Mouse (Mus musculus): Measurements from ENCODE around the gene Rpl38. TPM values are rescaled to one million over a fixed set of nuclear protein-coding genes. Genes with fewer than 3 reads are reported as not detected.

Rpl38 gene
- polyA plus RNA-seq, 1 experiment from 2014 or later: 747 TPM

DNA sequence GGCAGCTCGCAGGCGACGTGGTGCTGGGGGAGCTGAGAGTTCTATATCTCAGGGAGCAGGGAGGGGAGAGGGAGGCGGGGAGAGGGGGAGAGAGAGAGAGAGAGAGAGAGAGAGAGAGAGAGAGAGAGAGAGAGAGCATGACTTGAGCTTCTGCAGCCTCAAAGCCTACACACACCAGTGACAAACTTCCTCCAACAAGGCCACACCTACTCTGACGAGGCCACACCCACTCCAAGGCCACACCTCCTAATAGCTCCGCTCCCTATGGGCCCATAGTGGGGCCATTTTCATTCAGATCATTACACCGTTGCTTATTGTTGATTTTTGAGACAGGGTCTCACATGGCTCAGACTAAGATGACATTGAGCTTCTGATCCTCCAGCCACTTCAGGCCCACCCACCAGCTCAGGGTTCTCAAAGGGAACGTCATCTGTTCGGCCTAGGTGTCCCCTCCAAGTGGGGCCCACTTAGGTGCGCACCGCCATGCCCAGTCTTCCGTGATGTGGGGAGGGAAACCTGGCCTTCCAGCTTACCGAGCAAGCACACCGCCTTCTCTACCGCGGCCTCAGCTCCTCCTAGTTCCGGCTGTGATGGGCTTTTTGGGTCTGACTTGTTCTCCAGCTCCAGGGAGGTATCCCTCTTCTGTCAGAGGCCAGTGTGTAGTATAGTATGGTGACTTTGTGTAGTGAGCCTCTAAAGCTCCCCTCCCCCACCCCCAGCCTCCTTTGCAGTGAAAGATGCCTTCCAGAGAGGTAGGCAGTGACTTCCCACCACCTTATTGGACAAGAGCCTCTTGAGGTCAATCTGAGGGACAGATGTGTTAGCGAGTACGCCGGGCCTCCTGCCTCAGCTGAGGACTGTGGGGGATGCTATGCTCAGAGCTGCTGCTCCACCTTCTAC is 15.6 kb downstream of the Rpl38 start:
- no peak overlapping the region for H3K4me2 ChIP-seq
- H3K4me1 ChIP-seq (replicated peaks): peaks cover 20% of the 10 kb centered on the region
- no peak for ATAC-seq (ENCODE audit: low FRiP score, low read depth)
- 72% methylated on average over 20 of the region's 20 CpGs for WGBS
- no peak overlapping the region for H3K4me3 ChIP-seq
- H3K27ac ChIP-seq (replicated peaks): no peak overlapping the region
- no peaks in the 10 kb centered on the region for H3K9me3 ChIP-seq
- no peak overlapping the region for H3K9ac ChIP-seq
- no peaks in the 10 kb centered on the region for H3K27me3 ChIP-seq
- H3K36me3 ChIP-seq: no peaks in the 10 kb centered on the region

DNA sequence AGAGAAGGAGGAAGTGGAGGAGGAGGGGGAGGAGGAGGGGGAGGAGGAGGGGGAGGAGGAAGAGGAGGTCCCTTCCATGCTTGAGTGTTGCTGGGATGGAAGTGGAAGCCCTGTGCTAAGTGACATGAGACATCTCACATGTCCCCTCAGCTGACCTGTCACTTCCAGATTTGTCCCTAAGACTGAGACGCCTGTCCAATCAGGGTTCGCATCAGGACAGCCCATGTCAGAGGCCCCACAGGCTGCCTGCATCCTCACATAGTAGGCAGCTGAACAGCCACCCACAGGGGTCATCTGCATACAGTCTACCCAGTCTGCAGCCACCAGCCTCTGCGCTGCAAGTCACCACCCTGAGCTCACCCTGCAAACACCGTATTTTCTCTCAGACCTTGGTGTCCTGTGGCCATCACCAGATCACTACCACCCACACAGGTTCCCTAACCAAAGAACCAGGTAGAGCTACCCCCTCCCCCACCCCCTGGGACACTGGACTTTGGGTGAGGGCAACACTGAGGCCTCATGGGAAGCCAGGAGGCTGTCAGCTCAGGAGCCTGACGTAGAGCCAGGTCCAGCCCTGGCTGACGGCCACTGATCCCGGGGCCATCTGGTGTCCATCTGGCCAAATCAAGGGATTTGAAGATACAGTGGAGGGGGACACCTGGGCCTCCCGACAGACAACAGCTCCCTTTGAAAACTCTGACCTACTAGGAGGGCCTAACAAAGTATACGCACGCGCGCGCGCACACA is 16.5 kb downstream of the Rpl38 start:
- Histone ChIP-seq H3K4me2 (no peak overlapping the region), H3K4me3 (no peak overlapping the region), H3K27me3 (no peaks in the 10 kb centered on the region), H3K9me3 (no peaks in the 10 kb centered on the region), H3K4me1 (replicated peaks) (peaks cover 14% of the 10 kb centered on the region; the same call in 1 of the 2 replicates), H3K36me3 (no peaks in the 10 kb centered on the region), H3K27ac (replicated peaks) (no peak overlapping the region), H3K9ac (no peak overlapping the region)
- WGBS: 60% methylated on average over 14 of the region's 14 CpGs
- ATAC-seq (ENCODE audit: low FRiP score, low read depth): no peak

DNA sequence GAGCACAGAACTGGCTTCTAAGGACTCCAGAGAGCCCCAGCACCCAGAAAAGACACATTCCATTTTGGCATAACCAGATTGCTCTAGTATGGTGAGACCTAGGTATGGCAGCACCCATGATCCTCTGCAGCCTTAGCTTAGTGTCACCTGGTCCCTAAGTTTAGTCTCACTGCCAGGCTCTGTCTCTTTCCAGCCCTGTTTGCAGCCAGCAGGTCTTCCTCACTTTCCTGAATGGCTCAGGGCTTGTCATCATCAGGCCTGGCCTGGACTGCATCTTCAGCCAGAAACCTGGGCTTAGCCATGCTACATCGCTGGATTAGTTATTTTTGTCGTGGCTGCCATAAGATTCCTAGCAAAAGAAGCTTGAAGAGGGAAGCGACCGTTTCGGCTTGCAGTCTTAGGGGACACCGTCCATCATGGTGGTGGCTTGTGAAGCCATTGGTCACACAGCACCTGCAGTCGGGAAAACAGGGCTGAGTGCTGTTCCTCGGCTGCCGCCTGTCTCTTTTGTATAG is 17.3 kb downstream of the Rpl38 start:
- Histone ChIP-seq H3K9ac (no peak overlapping the region), H3K4me2 (no peak overlapping the region), H3K27ac (replicated peaks) (no peak overlapping the region), H3K9me3 (no peaks in the 10 kb centered on the region), H3K27me3 (no peaks in the 10 kb centered on the region), H3K4me1 (replicated peaks) (peaks cover 9% of the 10 kb centered on the region; the same call in 1 of the 2 replicates), H3K4me3 (no peak overlapping the region), H3K36me3 (no peaks in the 10 kb centered on the region)
- ATAC-seq (ENCODE audit: low FRiP score, low read depth): no peak
- 71% methylated on average over 9 of the region's 9 CpGs for WGBS

DNA sequence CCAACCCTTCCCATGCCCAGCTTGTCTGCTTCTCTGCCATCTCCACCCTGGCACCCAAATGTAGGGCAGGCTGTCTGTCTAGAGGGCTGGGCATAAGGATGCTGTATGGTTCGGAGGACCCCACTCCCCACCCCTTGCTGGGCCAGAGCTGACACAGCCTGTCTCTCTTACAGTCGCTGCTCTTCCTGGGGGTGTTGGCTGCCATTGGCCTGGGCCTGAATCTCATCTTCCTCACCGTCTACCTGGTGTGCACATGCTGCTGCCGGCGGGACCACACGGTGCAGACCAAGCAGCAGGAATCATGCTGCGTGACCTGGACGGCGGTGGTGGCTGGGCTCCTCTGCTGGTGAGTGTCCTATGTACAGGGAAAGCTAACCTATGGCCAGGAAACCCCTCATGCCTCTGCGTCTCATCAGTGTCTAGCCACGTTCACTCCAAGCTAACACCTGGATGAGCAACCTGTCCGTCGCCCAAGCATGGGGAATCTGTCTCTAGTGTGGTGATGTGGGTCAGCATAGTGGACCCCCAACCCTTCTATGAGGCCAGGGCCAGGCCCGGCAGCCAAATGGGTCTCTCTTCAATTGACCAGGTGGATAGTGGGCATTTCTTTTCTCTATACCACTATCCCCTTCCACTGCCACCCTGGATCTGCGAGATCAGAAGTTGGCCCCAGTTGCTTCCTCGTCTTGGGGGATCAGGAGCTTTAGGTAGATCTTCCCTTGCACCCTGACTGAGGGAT is 18.1 kb downstream of the Rpl38 start:
- 87% methylated on average over 16 of the region's 16 CpGs for WGBS
- ATAC-seq (ENCODE audit: low FRiP score, low read depth): 0 out of 2 replicates have a peak, but pooled peaks have one; percentile 24
- no peaks in the 10 kb centered on the region for H3K36me3 ChIP-seq
- H3K4me1 ChIP-seq (replicated peaks): peaks cover 8% of the 10 kb centered on the region; the same call in 1 of the 2 replicates
- no peak overlapping the region for H3K4me2 ChIP-seq
- H3K27me3 ChIP-seq: no peaks in the 10 kb centered on the region
- no peak overlapping the region for H3K27ac ChIP-seq (replicated peaks)
- no peaks in the 10 kb centered on the region for H3K9me3 ChIP-seq
- no peak overlapping the region for H3K9ac ChIP-seq
- no peak overlapping the region for H3K4me3 ChIP-seq

DNA sequence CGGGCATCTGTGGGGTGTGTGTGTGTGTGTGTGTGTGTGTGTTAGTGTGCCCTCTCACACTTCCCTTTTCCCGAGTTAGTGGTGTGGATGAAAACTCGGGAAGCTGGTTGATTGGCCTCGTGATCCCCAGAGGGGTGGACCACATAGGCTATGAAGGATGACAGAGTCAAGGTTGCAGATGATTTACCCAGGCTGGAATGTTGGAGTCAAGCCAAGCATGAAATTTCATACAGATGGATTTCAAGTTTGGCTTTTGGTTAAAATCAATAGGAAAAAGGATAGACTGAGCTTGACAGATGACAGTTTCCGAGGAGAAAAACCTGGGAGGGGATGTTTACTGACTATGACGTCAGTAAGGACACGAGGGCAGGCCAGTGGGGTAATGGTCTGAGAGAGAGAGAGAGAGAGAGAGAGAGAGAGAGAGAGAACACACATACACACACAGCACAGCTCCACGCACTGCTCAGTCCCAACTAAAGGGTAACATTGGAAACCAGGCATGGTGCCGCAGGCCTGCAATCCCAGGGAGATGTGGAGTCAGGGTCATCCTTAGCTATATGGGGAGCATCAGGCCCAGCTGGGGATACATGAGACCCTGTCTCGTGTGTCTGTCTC is 19.4 kb downstream of the Rpl38 start:
- Histone ChIP-seq H3K27ac (replicated peaks) (no peak overlapping the region), H3K4me2 (no peak overlapping the region), H3K4me3 (no peak overlapping the region), H3K9ac (no peak overlapping the region), H3K36me3 (no peaks in the 10 kb centered on the region), H3K27me3 (no peaks in the 10 kb centered on the region), H3K9me3 (no peaks in the 10 kb centered on the region), H3K4me1 (replicated peaks) (peaks cover 8% of the 10 kb centered on the region; the same call in 1 of the 2 replicates)
- 62% methylated on average over 10 of the region's 10 CpGs for WGBS
- no peak for ATAC-seq (ENCODE audit: low FRiP score, low read depth)

DNA sequence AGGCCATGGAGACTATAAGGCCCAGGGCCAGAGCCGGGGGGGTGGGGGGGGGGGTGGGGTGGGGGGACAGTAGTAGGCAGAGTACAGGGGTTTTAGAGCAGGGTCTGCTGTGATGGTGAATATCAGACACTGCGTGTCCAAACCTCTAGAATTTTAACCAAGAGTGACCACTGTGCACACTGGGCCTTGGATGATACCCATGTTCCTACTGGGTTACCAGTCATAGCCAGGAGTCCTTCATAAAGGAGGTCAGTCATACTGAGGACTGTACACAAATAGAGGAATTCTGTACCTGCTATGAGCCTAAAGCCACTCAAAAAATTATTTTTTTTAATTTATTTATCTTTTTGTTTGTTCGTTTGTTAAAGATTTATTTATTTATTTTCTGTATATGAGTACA is 20.4 kb downstream of the Rpl38 start:
- H3K4me2 ChIP-seq: no peak overlapping the region
- H3K4me1 ChIP-seq (replicated peaks): peaks cover 8% of the 10 kb centered on the region; the same call in 1 of the 2 replicates
- H3K27me3 ChIP-seq: no peaks in the 10 kb centered on the region
- H3K4me3 ChIP-seq: no peak overlapping the region
- H3K9ac ChIP-seq: no peak overlapping the region
- H3K27ac ChIP-seq (replicated peaks): no peak overlapping the region
- no peak for ATAC-seq (ENCODE audit: low FRiP score, low read depth)
- no peaks in the 10 kb centered on the region for H3K36me3 ChIP-seq
- WGBS: 98% methylated on average over 2 of the region's 3 CpGs
- H3K9me3 ChIP-seq: no peaks in the 10 kb centered on the region

DNA sequence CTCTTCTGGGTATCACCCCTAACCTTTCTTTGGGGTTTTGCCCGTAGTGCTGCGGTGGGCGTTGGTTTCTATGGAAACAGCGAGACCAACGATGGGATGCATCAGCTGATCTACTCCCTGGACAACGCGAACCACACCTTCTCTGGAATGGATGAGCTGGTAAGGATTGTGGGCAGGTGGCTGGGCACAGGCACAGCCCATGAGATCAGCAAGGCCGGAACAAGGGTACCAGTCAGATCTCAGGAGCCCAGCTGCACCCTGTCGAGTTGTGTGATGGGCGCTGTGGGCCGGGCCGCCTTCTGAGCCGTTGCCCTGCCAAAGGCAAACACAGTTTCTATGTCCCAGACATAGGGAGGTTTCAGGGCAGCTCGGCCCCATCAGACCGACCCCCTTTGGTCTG is 21.9 kb downstream of the Rpl38 start:
- Histone ChIP-seq H3K9ac (no peak overlapping the region), H3K9me3 (no peaks in the 10 kb centered on the region)
- no peak for ATAC-seq (ENCODE audit: low FRiP score, low read depth)

DNA sequence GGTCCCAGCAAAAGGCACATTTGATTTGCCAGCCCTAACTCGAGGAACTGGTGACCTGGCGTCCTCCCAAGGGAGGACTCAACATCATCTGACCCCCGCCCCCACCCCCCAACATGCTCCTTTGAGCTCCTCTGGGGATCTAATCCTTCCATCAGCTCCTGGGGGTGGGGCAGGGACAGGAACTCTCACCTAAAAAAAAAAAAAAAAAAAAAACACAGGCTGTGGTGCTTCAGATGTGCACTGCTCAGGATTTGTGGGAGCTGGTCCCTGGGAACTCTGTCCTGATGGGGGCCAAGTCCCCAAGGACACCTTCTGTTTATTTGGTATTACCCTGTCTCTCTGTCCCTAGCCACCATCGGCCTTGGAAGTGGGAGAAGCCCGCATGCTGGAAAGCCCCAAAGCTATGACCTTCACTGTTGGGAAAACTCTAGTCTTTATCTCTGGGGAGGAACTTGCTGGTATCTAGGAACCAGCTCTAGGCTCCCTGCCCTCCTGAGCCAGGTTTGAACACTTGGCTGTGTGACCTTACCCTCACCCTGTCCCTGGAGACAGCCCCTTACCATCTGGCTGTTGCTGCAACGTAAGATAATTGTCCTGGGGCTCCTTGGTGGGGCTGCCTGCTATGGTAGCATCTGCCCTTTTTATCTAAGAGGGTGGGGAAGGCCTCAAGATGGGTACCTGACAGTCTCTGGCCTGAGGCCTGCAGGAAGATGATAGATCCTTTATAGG is 23.3 kb downstream of the Rpl38 start:
- 67% methylated on average over 6 of the region's 6 CpGs for WGBS
- 0 out of 2 replicates have a peak, but pooled peaks cover 4% of the 10 kb centered on the region for H3K4me1 ChIP-seq (replicated peaks)

More for the DNA sequence above, 21.9 kb downstream of the Rpl38 start:
- WGBS: 87% methylated on average over 15 of the region's 15 CpGs
- H3K4me3 ChIP-seq: no peak overlapping the region
- H3K36me3 ChIP-seq: no peaks in the 10 kb centered on the region
- 0 out of 2 replicates have a peak, but pooled peaks cover 4% of the 10 kb centered on the region for H3K4me1 ChIP-seq (replicated peaks)
- H3K27ac ChIP-seq (replicated peaks): no peak overlapping the region
- H3K4me2 ChIP-seq: no peak overlapping the region
- H3K27me3 ChIP-seq: no peaks in the 10 kb centered on the region

DNA sequence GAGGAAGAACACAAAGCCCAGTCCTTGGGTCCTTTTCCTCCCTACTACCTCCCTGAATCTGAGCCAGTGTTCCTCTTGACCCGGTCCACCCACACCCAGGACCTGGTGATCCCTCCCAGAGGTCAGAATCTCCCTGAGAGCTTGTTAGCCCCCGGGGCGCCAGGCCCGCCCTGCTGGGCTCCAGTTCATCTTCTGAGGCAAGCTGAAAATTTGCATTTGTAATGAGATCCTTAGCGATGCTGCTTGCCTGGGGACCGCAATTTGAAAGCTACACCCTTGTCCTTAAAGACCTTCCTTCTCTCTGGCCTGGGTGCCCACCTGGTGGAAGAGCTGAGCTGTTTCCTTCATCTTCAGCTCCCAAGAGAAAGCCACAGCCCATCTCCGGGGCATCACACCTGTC is 24.3 kb downstream of the Rpl38 start:
- Histone ChIP-seq H3K27me3 (no peaks in the 10 kb centered on the region), H3K4me3 (no peak overlapping the region), H3K4me1 (replicated peaks) (0 out of 2 replicates have a peak, but pooled peaks cover 3% of the 10 kb centered on the region), H3K9ac (no peak overlapping the region), H3K9me3 (no peaks in the 10 kb centered on the region), H3K27ac (replicated peaks) (no peak overlapping the region), H3K36me3 (no peaks in the 10 kb centered on the region), H3K4me2 (no peak overlapping the region)
- WGBS: 44% methylated on average over 7 of the region's 7 CpGs
- ATAC-seq (ENCODE audit: low FRiP score, low read depth): no peak

More for the DNA sequence above, 23.3 kb downstream of the Rpl38 start:
- H3K27ac ChIP-seq (replicated peaks): no peak overlapping the region
- no peak for ATAC-seq (ENCODE audit: low FRiP score, low read depth)
- no peaks in the 10 kb centered on the region for H3K36me3 ChIP-seq
- H3K27me3 ChIP-seq: no peaks in the 10 kb centered on the region
- H3K9ac ChIP-seq: no peak overlapping the region
- H3K4me3 ChIP-seq: no peak overlapping the region
- H3K9me3 ChIP-seq: no peaks in the 10 kb centered on the region
- no peak overlapping the region for H3K4me2 ChIP-seq

DNA sequence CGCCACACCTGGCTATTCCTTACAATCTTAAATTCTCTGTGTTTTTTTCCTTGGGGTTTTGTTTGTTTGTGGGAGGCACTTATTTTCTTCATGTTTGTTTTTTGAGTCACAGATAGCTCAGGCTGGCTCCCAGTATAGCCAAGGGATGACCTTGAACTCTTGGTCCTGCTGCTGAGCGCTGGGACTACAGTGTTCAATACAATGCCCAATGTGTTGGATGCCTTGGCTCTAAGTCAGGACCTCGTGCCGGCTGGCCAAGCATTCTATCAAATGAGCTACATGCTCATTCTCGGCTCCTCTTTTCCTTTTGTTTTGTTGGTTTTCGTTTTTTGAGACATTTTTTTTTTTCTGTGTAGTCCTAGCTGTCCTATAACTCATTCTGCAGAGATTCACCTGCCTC is 25.1 kb downstream of the Rpl38 start:
- 84% methylated on average over 6 of the region's 6 CpGs for WGBS
- H3K4me3 ChIP-seq: no peak overlapping the region
- no peak for ATAC-seq (ENCODE audit: low FRiP score, low read depth)

DNA sequence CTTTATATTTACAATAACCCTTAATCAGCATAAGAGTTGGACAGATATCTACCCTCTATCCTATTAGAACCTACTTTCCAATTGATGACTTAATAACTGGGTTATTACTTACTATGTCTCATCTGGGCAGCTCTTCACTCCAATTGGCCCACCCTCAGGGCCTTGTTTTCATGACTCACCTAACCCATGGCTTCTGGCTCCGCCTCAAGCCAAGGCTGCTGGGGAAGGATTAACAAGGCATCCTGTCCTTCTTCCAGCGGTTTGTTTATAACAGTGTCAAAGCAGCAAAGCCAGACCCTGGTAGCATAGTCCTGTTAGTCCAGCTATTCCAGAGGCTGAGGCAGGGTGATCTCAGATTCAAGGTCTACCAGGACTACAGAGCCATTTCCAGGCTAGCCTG is 26.1 kb downstream of the Rpl38 start:
- Histone ChIP-seq H3K36me3 (no peaks in the 10 kb centered on the region), H3K9me3 (no peaks in the 10 kb centered on the region), H3K4me3 (no peak overlapping the region), H3K9ac (no peak overlapping the region), H3K27ac (replicated peaks) (no peak overlapping the region), H3K4me2 (no peak overlapping the region), H3K27me3 (no peaks in the 10 kb centered on the region), H3K4me1 (replicated peaks) (no peaks in the 10 kb centered on the region)
- ATAC-seq (ENCODE audit: low FRiP score, low read depth): no peak
- 83% methylated on average over 2 of the region's 2 CpGs for WGBS

More for the DNA sequence above, 25.1 kb downstream of the Rpl38 start:
- Histone ChIP-seq H3K4me1 (replicated peaks) (no peaks in the 10 kb centered on the region), H3K9me3 (no peaks in the 10 kb centered on the region), H3K36me3 (no peaks in the 10 kb centered on the region), H3K27ac (replicated peaks) (no peak overlapping the region), H3K27me3 (no peaks in the 10 kb centered on the region), H3K9ac (no peak overlapping the region), H3K4me2 (no peak overlapping the region)
